Mouse (Mus musculus) hindbrain, embryonic 16.5 days (tissue): ENCODE measurements around the gene Nav2. TPM values are rescaled to one million over a fixed set of nuclear protein-coding genes. Genes with fewer than 3 reads are reported as not detected.

Experiments used
- ATAC-seq: fragments of 200-750 bp; cut with Nextera tagmentation; 2 replicates; pipeline ENCODE4 v1.8.0; 2017; ENCODE audit warnings: moderate TSS enrichment, moderate library complexity
- H3K27ac ChIP-seq: fragments of 300-500 bp; sonication (generic); 2 replicates; pipeline ENCODE4 v1.5.1; 2014; ENCODE audit warnings: low read depth, mild to moderate bottlenecking, control low read depth, low read length, moderate library complexity
- H3K27me3 ChIP-seq: fragments of 300-500 bp; sonication (generic); replicated peaks from 2 replicates; pipeline ENCODE4 v1.6.1; 2014; ENCODE audit warnings: low read length; ENCODE audit not compliant: control insufficient read depth, insufficient read depth
- H3K36me3 ChIP-seq: fragments of 300-500 bp; sonication (generic); 2 replicates; pipeline ENCODE4 v1.6.1; 2014; ENCODE audit warnings: mild to moderate bottlenecking, low read length, moderate library complexity, mixed read lengths; ENCODE audit not compliant: control insufficient read depth, insufficient read depth
- H3K4me1 ChIP-seq: fragments of 300-500 bp; sonication (generic); 2 replicates; pipeline ENCODE4 v1.6.1; 2014; ENCODE audit warnings: low read depth, low read length; ENCODE audit not compliant: control insufficient read depth, insufficient read depth
- H3K4me2 ChIP-seq: fragments of 300-500 bp; sonication (generic); 2 replicates; pipeline ENCODE4 v1.6.1; 2014; ENCODE audit warnings: mild to moderate bottlenecking, low read length, control low read depth, moderate library complexity
- H3K4me3 ChIP-seq: fragments of 300-500 bp; sonication (generic); 2 replicates; pipeline ENCODE4 v1.5.1; 2014; ENCODE audit warnings: mild to moderate bottlenecking, low read length, control low read depth, moderate library complexity
- H3K9ac ChIP-seq: fragments of 300-500 bp; sonication (generic); 2 replicates; pipeline ENCODE4 v1.6.1; 2014; ENCODE audit warnings: low read depth, mild to moderate bottlenecking, control low read depth, low read length, moderate library complexity
- H3K9me3 ChIP-seq: fragments of 300-500 bp; sonication (generic); 2 replicates; pipeline ENCODE4 v1.6.1; 2014; ENCODE audit warnings: mild to moderate bottlenecking, low read length, moderate library complexity; ENCODE audit not compliant: control insufficient read depth
- WGBS: fragments of 180-500 bp; shearing (Covaris S2); extraction: QIAGEN DNeasy Blood & Tissue Kit; methylation state at CpG from one replicate; pipeline ENCODE4 v1.1.7; 2014; 5-methylcytosine and 5-hydroxymethylcytosine counted together
- polyA plus RNA-seq: library from polyadenylated mRNA; unstranded; fragments of >200 nt; fragmentation: Nextera tagmentation; extraction: Ambion mirVana; gene quantifications from 2 replicates; pipeline ENCODE4 v1.2.1, GENCODE M21; 2015

Nav2 gene
- polyA plus RNA-seq, 1 experiment from 2014 or later = 27.9 TPM

DNA sequence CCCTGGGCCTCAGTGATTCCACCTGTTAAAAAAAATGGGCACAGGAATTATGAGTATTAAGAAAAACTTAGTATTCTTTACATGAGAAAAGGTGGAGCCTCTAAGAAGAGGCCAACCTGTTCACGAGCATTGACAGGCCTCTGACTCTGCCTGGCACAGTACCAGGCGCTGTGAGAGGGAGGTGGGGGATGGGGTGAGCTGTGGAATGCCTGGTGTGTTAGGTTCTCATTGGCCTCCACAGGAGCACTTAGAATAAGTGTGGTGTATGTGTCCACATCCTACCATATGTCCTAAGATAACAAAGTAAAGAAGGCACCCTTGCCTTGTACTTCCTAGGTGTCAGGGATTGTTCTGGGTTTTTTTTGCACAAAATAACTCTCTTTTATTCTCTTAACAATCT is 340.9 kb downstream of the Nav2 start:
- H3K4me3 ChIP-seq = peak overlapping the region; percentile 66
- WGBS = 61% methylated on average over 2 of the region's 2 CpGs
- no peak overlapping the region for H3K27ac ChIP-seq
- no peaks in the 10 kb centered on the region for H3K9me3 ChIP-seq
- H3K4me1 ChIP-seq = peaks cover 47% of the 10 kb centered on the region
- H3K27me3 ChIP-seq = no peaks in the 10 kb centered on the region
- ATAC-seq = no peak
- H3K9ac ChIP-seq = no peak overlapping the region
- H3K4me2 ChIP-seq = peak overlapping the region; percentile 86
- H3K36me3 ChIP-seq = no peaks in the 10 kb centered on the region

DNA sequence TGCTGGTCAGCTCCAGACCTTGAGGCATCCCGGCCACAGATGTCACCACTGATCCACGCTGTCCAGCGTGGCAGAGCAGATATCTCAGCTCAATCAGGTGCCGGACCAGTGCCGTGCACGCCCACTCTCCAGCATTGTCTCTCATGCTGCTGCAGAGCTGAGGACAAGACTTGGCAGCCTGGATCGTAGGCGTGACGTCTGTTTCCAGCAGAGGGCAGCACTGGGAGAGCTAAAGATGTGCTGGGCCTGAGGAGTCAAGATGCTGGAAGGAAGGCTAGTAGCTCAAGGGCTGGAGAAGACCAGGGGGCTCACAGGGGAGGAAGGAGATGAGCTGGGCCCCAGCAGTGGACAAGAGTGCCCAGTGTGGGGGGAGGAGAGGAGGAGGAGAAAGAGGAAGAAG is 341.5 kb downstream of the Nav2 start:
- Histone ChIP-seq H3K4me3 (peak overlapping the region; percentile 66), H3K4me2 (peak overlapping the region; percentile 86), H3K9ac (peak overlapping the region; percentile 49), H3K9me3 (no peaks in the 10 kb centered on the region), H3K27ac (no peak overlapping the region), H3K27me3 (no peaks in the 10 kb centered on the region), H3K4me1 (peaks cover 47% of the 10 kb centered on the region), H3K36me3 (no peaks in the 10 kb centered on the region)
- ATAC-seq = peak; percentile 10; the same call in 1 of the 2 replicates
- WGBS = 1% methylated on average over 9 of the region's 9 CpGs

GRCm38 (mm10) chr7:49250581-49251307 is 342.2 kb downstream of the Nav2 start:
- Histone ChIP-seq H3K9me3 (no peaks in the 10 kb centered on the region), H3K9ac (no peak overlapping the region), H3K36me3 (no peaks in the 10 kb centered on the region), H3K4me2 (peak overlapping the region; percentile 86), H3K27me3 (no peaks in the 10 kb centered on the region), H3K4me3 (no peak overlapping the region), H3K4me1 (peaks cover 44% of the 10 kb centered on the region), H3K27ac (no peak overlapping the region)
- WGBS = 91% methylated on average over 13 of the region's 13 CpGs
- ATAC-seq = no peak

DNA sequence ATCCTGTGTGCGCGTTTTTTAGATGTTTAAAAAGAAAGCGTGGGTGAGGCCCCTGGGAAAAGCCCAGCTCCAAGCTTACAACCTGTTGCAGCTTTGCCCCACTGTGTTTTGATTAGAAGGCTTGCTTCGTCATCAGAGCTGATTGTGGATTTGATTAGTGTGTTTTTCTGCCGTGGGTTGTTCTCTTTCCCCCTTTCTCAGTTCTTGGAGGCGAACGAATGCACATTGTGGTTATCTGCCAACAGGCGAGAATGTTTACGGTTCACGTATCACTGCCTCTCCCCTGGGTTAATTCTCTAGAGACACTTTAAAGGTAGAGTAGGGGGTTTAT is 342.8 kb downstream of the Nav2 start:
- H3K9ac ChIP-seq = no peak overlapping the region
- no peak overlapping the region for H3K27ac ChIP-seq
- no peak overlapping the region for H3K4me2 ChIP-seq
- peaks cover 44% of the 10 kb centered on the region for H3K4me1 ChIP-seq
- 62% methylated on average over 10 of the region's 10 CpGs for WGBS
- no peak overlapping the region for H3K4me3 ChIP-seq
- no peaks in the 10 kb centered on the region for H3K9me3 ChIP-seq
- no peak for ATAC-seq
- no peaks in the 10 kb centered on the region for H3K27me3 ChIP-seq
- H3K36me3 ChIP-seq = no peaks in the 10 kb centered on the region

- Histone ChIP-seq H3K36me3 (no peaks in the 10 kb centered on the region), H3K9me3 (no peaks in the 10 kb centered on the region), H3K4me1 (peaks cover 38% of the 10 kb centered on the region), H3K9ac (no peak overlapping the region), H3K4me2 (no peak overlapping the region), H3K4me3 (no peak overlapping the region), H3K27me3 (no peaks in the 10 kb centered on the region), H3K27ac (no peak overlapping the region)
- ATAC-seq = no peak
- WGBS = 88% methylated on average over 7 of the region's 7 CpGs
Measured at GRCm38 (mm10) chr7:49252444-49252843, 343.9 kb downstream of the Nav2 start.

DNA sequence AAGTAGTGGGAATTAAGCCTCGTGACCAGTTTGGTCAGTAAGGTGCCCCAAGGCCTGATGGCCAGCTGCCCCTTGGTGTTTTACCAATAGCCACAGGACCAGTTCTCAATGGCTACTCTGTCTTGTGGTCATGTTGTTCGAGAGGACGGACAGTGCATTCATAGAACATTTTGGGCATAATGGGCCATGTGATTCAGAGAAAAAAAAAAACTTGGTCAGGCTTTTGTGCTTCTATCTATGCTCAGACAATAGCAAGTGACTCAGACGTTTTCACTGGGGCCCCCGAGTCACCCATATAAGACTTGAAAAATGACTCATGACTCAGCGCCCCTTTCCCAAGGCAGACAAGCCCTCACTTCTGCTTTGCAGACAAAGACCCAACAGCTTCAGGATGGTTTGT is 344.4 kb downstream of the Nav2 start:
- Histone ChIP-seq H3K27me3 (no peaks in the 10 kb centered on the region), H3K4me1 (peaks cover 33% of the 10 kb centered on the region), H3K36me3 (no peaks in the 10 kb centered on the region), H3K4me3 (no peak overlapping the region), H3K27ac (no peak overlapping the region), H3K9me3 (no peaks in the 10 kb centered on the region), H3K9ac (no peak overlapping the region), H3K4me2 (no peak overlapping the region)
- WGBS = 46% methylated on average over 6 of the region's 6 CpGs
- no peak for ATAC-seq

DNA sequence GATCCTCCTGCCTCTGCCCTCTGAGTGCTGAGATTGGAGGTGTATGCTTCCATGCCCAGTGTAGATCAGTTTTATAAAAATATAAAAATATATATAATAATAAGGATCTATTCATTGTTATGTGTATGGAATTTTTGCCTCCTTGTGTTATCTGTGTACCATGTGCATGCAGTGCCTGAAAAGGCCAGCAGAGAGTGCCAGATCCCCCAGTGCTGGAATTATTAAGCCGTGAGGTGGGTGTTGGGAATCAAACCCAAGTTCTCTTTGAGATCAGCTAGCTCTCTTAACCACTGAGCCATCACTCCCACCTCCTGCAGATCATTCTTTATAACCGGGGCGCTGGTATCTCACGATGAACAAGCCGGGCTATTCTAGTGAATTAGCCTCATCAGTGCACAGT is 346.5 kb downstream of the Nav2 start:
- peaks cover 15% of the 10 kb centered on the region for H3K4me1 ChIP-seq

GRCm38 (mm10) chr7:49257234-49257906 is 348.9 kb downstream of the Nav2 start:
- Histone ChIP-seq H3K36me3 (no peaks in the 10 kb centered on the region), H3K9ac (no peak overlapping the region), H3K4me3 (no peak overlapping the region), H3K4me1 (peaks cover 16% of the 10 kb centered on the region), H3K27me3 (no peaks in the 10 kb centered on the region), H3K4me2 (no peak overlapping the region), H3K9me3 (no peaks in the 10 kb centered on the region), H3K27ac (no peak overlapping the region)
- no peak for ATAC-seq
- 64% methylated on average over 13 of the region's 13 CpGs for WGBS

More for the DNA sequence above, 346.5 kb downstream of the Nav2 start:
- Histone ChIP-seq H3K27me3 (no peaks in the 10 kb centered on the region), H3K4me3 (no peak overlapping the region), H3K9ac (no peak overlapping the region), H3K9me3 (no peaks in the 10 kb centered on the region), H3K4me2 (no peak overlapping the region), H3K27ac (no peak overlapping the region), H3K36me3 (no peaks in the 10 kb centered on the region)
- no peak for ATAC-seq
- WGBS = 95% methylated on average over 5 of the region's 5 CpGs

- WGBS = 89% methylated on average over 6 of the region's 6 CpGs
- no peaks in the 10 kb centered on the region for H3K9me3 ChIP-seq
- no peak for ATAC-seq
- peaks cover 22% of the 10 kb centered on the region for H3K4me1 ChIP-seq
- no peaks in the 10 kb centered on the region for H3K27me3 ChIP-seq
- no peaks in the 10 kb centered on the region for H3K36me3 ChIP-seq
- no peak overlapping the region for H3K27ac ChIP-seq
- H3K4me3 ChIP-seq = no peak overlapping the region
- H3K4me2 ChIP-seq = no peak overlapping the region
- no peak overlapping the region for H3K9ac ChIP-seq
Measured at GRCm38 (mm10) chr7:49258088-49258487, 349.6 kb downstream of the Nav2 start.
